Mouse (Mus musculus): Measurements from ENCODE around the gene Kcnj1. TPM values are rescaled to one million over a fixed set of nuclear protein-coding genes. Genes with fewer than 3 reads are reported as not detected.

Gene Kcnj1
- polyA plus RNA-seq, 1 experiment from 2014 or later: not detected

Other genes starting within 250 kb of the Kcnj1 start
- 24.1 and 25.5 TPM in 2 replicates for gene Kcnj5, start 28.1 kb upstream of the Kcnj1 start, polyA plus RNA-seq (2015; fragmentation: Nextera tagmentation; extraction: Ambion mirVana)
- gene Fli1, start 170.4 kb downstream of the Kcnj1 start, polyA plus RNA-seq (2015; fragmentation: Nextera tagmentation; extraction: Ambion mirVana): 20.6 and 21.8 TPM in 2 replicates